Mouse (Mus musculus): Measurements from ENCODE around the gene Ptprn2.

DNA sequence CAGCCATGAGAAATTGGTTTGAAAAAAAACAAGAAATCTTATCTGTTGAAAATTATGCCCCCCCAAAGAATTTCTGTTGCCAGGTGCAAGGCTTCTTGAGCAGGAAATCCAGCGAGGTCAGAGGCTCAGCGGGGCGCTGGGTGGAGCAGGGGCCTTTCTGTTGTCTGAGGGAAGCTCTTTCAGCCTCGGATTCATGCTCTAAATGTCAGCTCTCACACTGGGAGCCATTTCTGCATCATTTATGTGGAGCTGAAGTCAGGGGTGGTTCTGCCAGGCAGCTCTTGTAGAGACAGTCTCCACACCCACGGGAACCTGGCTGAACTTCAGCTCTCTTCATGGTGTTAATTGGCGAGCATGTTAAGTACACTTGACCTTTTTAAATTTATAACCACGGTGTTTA is 174.6 kb downstream of the Ptprn2 start:
- TF ChIP-seq CTCF (IDR thresholded peaks at IDR 0.05; ENCODE audit: borderline replicate concordance, control insufficient read depth, extremely low read depth, insufficient read depth, low read length, poor library complexity) (no peak), POLR2A (IDR thresholded peaks at IDR 0.05; ENCODE audit: control insufficient read depth, extremely low read depth, insufficient read depth, low read length, poor library complexity) (no peak)
